In the genomic region with DNA sequence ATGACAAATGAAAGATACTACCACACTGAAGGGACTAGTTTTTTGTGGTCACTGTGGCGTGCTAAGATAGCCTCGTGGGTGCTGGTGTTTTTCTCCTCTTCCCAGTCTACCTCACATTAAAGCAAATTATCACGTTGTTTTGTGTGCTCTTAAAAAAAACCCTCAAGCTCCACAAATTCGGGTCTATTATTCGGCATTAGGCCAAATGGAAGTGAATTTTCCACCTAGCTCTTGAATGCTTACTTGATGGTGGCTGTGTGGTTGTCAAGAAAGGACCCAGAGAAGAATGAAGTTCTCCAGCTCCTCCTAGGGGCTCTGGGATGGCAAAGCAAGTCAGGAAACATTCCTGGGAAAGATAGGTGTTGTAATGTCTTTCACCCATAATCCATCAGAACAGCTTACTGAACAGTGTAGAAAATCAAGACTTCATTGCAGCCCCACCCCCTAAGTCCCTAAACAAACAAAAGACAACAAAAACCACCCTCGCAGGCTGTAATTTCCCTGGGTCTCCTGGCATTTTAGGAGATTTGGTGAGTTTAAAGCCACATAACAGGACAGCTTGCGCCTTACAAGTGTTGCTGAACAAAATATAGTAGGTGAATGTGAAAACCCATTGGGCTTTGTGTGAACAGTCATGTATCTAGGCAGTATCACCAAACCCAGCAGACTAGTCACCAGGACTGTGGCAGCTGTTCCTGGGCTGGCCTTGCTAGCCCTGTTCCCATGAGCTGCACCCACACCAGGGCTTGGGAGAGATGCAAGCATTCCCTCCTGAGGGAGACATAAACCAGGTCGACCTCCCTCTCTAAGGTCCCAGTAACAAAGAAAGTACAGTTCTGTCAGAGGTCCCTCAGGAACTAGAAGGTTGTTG, we compare ENCODE assay signal across 8 mouse cellular contexts. TPM values are rescaled to one million over a fixed set of nuclear protein-coding genes. Genes with fewer than 3 reads are reported as not detected.
A peak's percentile ranks its signal among the peaks of the same experiment; 100 is the strongest.
DNase-seq lines count a peak whose midpoint lies in the region; ATAC-seq and TF ChIP-seq lines count a peak whose summit lies in the region.

No protein-coding gene starts in this region.

- no peaks in the 10 kb centered on the region for H3K36me3 ChIP-seq in hindbrain, embryonic 15.5 days
- no peaks in the 10 kb centered on the region for H3K36me3 ChIP-seq in liver, embryonic 11.5 days (ENCODE audit: control insufficient read depth, insufficient read depth, low read length)

- 20% methylated on average over 8 of the region's 8 CpGs for WGBS in hindbrain, embryonic 15.5 days
- 16% methylated on average over 8 of the region's 8 CpGs for WGBS in liver, embryonic 11.5 days

- H3K27ac ChIP-seq in embryonic fibroblast, embryonic 13.5 days (ENCODE audit: insufficient read depth, low read length) = 0 out of 2 replicates have a peak overlapping the region, but pooled peaks have one; percentile 21
- H3K27ac ChIP-seq in hindbrain, embryonic 15.5 days (replicated peaks) = peak overlapping the region; percentile 96
- H3K27ac ChIP-seq in liver, embryonic 11.5 days (ENCODE audit: low read depth, low read length) = no peak overlapping the region

- H3K4me3 ChIP-seq in embryonic fibroblast, embryonic 13.5 days (ENCODE audit: insufficient read depth, low read length) = peak overlapping the region; percentile 46
- H3K4me3 ChIP-seq in hindbrain, embryonic 15.5 days = peak overlapping the region; percentile 63
- peak overlapping the region; percentile 53 for H3K4me3 ChIP-seq in liver, embryonic 11.5 days (ENCODE audit: low read depth, low read length)

- no peak for ATAC-seq in cerebellum, adult (ENCODE audit: insufficient number of reproducible peaks, low FRiP score, low TSS enrichment)
- ATAC-seq in hindbrain, embryonic 15.5 days (ENCODE audit: low FRiP score, low read depth) = no peak
- ATAC-seq in liver, embryonic 11.5 days (replicated peaks; ENCODE audit: low FRiP score) = no peak

- H3K9me3 ChIP-seq in hindbrain, embryonic 15.5 days = no peaks in the 10 kb centered on the region
- no peaks in the 10 kb centered on the region for H3K9me3 ChIP-seq in liver, embryonic 11.5 days (ENCODE audit: control insufficient read depth, low read length)

- H3K27me3 ChIP-seq in hindbrain, embryonic 15.5 days = no peaks in the 10 kb centered on the region
- no peaks in the 10 kb centered on the region; the same call in 1 of the 2 replicates for H3K27me3 ChIP-seq in liver, embryonic 11.5 days (replicated peaks; ENCODE audit: control insufficient read depth, insufficient read depth, low read length)

- H3K9ac ChIP-seq in hindbrain, embryonic 15.5 days = peak overlapping the region; percentile 68; the same call in 1 of the 2 replicates
- H3K9ac ChIP-seq in liver, embryonic 11.5 days (ENCODE audit: low read depth, low read length) = peak overlapping the region; percentile 30; the same call in 1 of the 2 replicates

- H3K4me2 ChIP-seq in hindbrain, embryonic 15.5 days = peak overlapping the region; percentile 56
- peak overlapping the region; percentile 64 for H3K4me2 ChIP-seq in liver, embryonic 11.5 days

- DNase-seq in cerebellum, adult 11 months = peak; percentile 53
- peak; percentile 83 for DNase-seq in MN1 (ENCODE audit: low spot score)
- no peak for DNase-seq in liver, embryonic 11.5 days (ENCODE audit: low spot score)
- peak; percentile 38 for DNase-seq in neural tube, embryonic 10.5 days (ENCODE audit: extremely low spot score, low spot score)
- no peak for DNase-seq in ovary, postnatal 14 days (ENCODE audit: low spot score)

- TF ChIP-seq POLR2A in embryonic fibroblast, embryonic 13.5 days (IDR thresholded peaks at IDR 0.05; ENCODE audit: low read depth, low read length) = no peak

- no peak for TF ChIP-seq CTCF in embryonic fibroblast, embryonic 13.5 days (IDR thresholded peaks at IDR 0.05; ENCODE audit: borderline replicate concordance, insufficient read depth, low read length)

- H3K4me1 ChIP-seq in embryonic fibroblast, embryonic 13.5 days (ENCODE audit: control insufficient read depth, insufficient read depth, low read length) = no peaks in the 10 kb centered on the region
- H3K4me1 ChIP-seq in hindbrain, embryonic 15.5 days (replicated peaks) = peaks cover 14% of the 10 kb centered on the region
- H3K4me1 ChIP-seq in liver, embryonic 11.5 days (replicated peaks; ENCODE audit: control insufficient read depth, insufficient read depth, low read length) = no peaks in the 10 kb centered on the region

RNA-seq across cellular contexts. Expression of a gene that starts 9.7 kb away (rescaled TPM):
- 10.6 and 12.3 TPM in 2 replicates for polyA plus RNA-seq in embryonic fibroblast, embryonic 13.5 days (2011; ENCODE audit: insufficient read length, low read depth, missing spikeins)
- polyA plus RNA-seq in hindbrain, embryonic 15.5 days (2015; fragmentation: Nextera tagmentation; extraction: Ambion mirVana) = 11.1 and 12.6 TPM in 2 replicates
- 2.5 TPM in 2 replicates for polyA plus RNA-seq in liver, embryonic 11.5 days (2014; fragmentation: Nextera tagmentation; extraction: Ambion mirVana)

RNA-seq across cellular contexts. Expression of a gene that starts 47.6 kb away (rescaled TPM):
- polyA plus RNA-seq in embryonic fibroblast, embryonic 13.5 days (2011; ENCODE audit: insufficient read length, low read depth, missing spikeins) = not detected in 2 replicates
- polyA plus RNA-seq in hindbrain, embryonic 15.5 days (2015; fragmentation: Nextera tagmentation; extraction: Ambion mirVana) = 0.14 TPM in 1 of 2 replicates, not detected in the other
- 0.29 and 0.35 TPM in 2 replicates for polyA plus RNA-seq in liver, embryonic 11.5 days (2014; fragmentation: Nextera tagmentation; extraction: Ambion mirVana)

Comparison
In these comparisons a context has a peak if more than half of its experiments do, and no peak if none do; other contexts are left out.
1. DNase-seq: peak in cerebellum, adult 11 months (single experiment), MN1 (single experiment) and neural tube, embryonic 10.5 days (single experiment); none in liver, embryonic 11.5 days (single experiment) and ovary, postnatal 14 days (single experiment).
2. Peak in every context shown above with its lines, with median percentiles within 50 percentile points of each other: H3K4me3 ChIP-seq.